Comparison of ENCODE assay signal across 9 mouse cellular contexts in genomic region chr12:32015268-32015769, GRCm38 (mm10). TPM values are rescaled to one million over a fixed set of nuclear protein-coding genes. Genes with fewer than 3 reads are reported as not detected.
DNase-seq lines count a peak whose midpoint lies in the region; ATAC-seq and TF ChIP-seq lines count a peak whose summit lies in the region.
"Had no signal": no experiment of that assay in that cellular context is flagged by ENCODE, and none has a peak within 500 bp of the region (broad histone marks: within the 10 kb centered on the region; RNA-seq: fewer than 3 reads in every experiment).

No protein-coding gene starts in this region.

- no peak overlapping the region for H3K9ac ChIP-seq in hindbrain, embryonic 16.5 days (ENCODE audit: low read depth, low read length)

- H3K9me3 ChIP-seq in hindbrain, embryonic 16.5 days (ENCODE audit: control insufficient read depth, low read length), result no peaks in the 10 kb centered on the region

- no peak overlapping the region for H3K4me2 ChIP-seq in hindbrain, embryonic 16.5 days (ENCODE audit: low read length)

- intact Hi-C loops in left cerebral cortex, postnatal 36 days (cut with DNase I), result no loop called here
- intact Hi-C loops in left cerebral cortex, postnatal 10 days (cut with DNase I), result no loop called here
- intact Hi-C loops in heart, postnatal 25 days (cut with DNase I), result no loop called here

- no peaks in the 10 kb centered on the region for H3K36me3 ChIP-seq in hindbrain, embryonic 16.5 days (ENCODE audit: control insufficient read depth, insufficient read depth, low read length)

- H3K27ac ChIP-seq in hindbrain, embryonic 16.5 days (ENCODE audit: low read depth, low read length), result 0 out of 2 replicates have a peak overlapping the region, but pooled peaks have one; percentile 24

- peak; percentile 62 for ATAC-seq in hindbrain, embryonic 16.5 days
- 0 out of 2 replicates have a peak, but pooled peaks have one; percentile 30 for ATAC-seq in neutrophil, adult 5-6 weeks (ENCODE audit: extremely low read depth, insufficient number of reproducible peaks, low FRiP score, poor library complexity, severe bottlenecking)

- no peak for TF ChIP-seq POLR2A in brain, embryonic 14.5 days (IDR thresholded peaks at IDR 0.05; ENCODE audit: borderline replicate concordance, extremely low read depth, insufficient read depth, insufficient read length, poor library complexity, severe bottlenecking)

- WGBS in hindbrain, embryonic 16.5 days, result 31% methylated on average over 6 of the region's 6 CpGs

- no peak overlapping the region for H3K4me3 ChIP-seq in hindbrain, embryonic 16.5 days (ENCODE audit: low read length)

- H3K27me3 ChIP-seq in hindbrain, embryonic 16.5 days (replicated peaks; ENCODE audit: control insufficient read depth, insufficient read depth, low read length), result no peaks in the 10 kb centered on the region

- H3K4me1 ChIP-seq in hindbrain, embryonic 16.5 days (ENCODE audit: control insufficient read depth, insufficient read depth, low read depth, low read length), result peaks cover 7% of the 10 kb centered on the region

- DNase-seq in left cerebral cortex, postnatal 36 days (ENCODE audit: low spot score in 2 of 2), result peak; percentile 47 to 57
- no peak for DNase-seq in left cerebral cortex, postnatal 10 days (ENCODE audit: extremely low spot score in 1 of 2, low spot score in 2 of 2)
- peak; percentile 47 for DNase-seq in brain, embryonic 14.5 days (ENCODE audit: low read depth)
- DNase-seq in yolk sac, embryonic 10.5 days (ENCODE audit: low spot score), result no peak
- no peak for DNase-seq in heart, postnatal 25 days (ENCODE audit: low spot score)
- DNase-seq in testis, postnatal 14 days (ENCODE audit: low spot score), result no peak
- DNase-seq: thymus, postnatal 36 days had no signal

- no peak for TF ChIP-seq CTCF in brain, embryonic 14.5 days (IDR thresholded peaks at IDR 0.05; ENCODE audit: borderline replicate concordance, extremely low read depth, insufficient read depth, insufficient read length)

RNA-seq across cellular contexts. Expression of gene Prkar2b, which starts 45.8 kb away (rescaled TPM):
- 10 to 100 TPM; 76.0 to 84.6 TPM for total RNA-seq in left cerebral cortex, postnatal 36 days (2021)
- 100 to 1,000 TPM; 157 to 160 TPM for total RNA-seq in left cerebral cortex, postnatal 10 days (2021)
- 66.0 and 93.4 TPM in 2 replicates for polyA plus RNA-seq in brain, embryonic 14.5 days (2012; rRNA removed)
- polyA plus RNA-seq in hindbrain, embryonic 16.5 days (2015; fragmentation: Nextera tagmentation; extraction: Ambion mirVana), result 123 and 126 TPM in 2 replicates
- total RNA-seq in neutrophil, adult 5-6 weeks (2017), result 39.8 and 41.3 TPM in 2 replicates
- total RNA-seq in heart, postnatal 25 days (2021), result 1 to 10 TPM; 5.3 to 6.2 TPM

Comparison
In these comparisons a context has a peak if more than half of its experiments do, and no peak if none do; other contexts are left out.
1. DNase-seq: peak in left cerebral cortex, postnatal 36 days (2 of 2) and brain, embryonic 14.5 days (single experiment); none in left cerebral cortex, postnatal 10 days (0 of 2), yolk sac, embryonic 10.5 days (single experiment), heart, postnatal 25 days (single experiment) and testis, postnatal 14 days (single experiment).